Mouse (Mus musculus) adrenal gland, postnatal 4 days (tissue): ENCODE measurements around the gene Xbp1. TPM values are rescaled to one million over a fixed set of nuclear protein-coding genes. Genes with fewer than 3 reads are reported as not detected.
"Not testable (repeated sequence)": the region's sequence is repeated elsewhere in the genome, so short reads cannot be mapped to it uniquely, and the experiment has no call there.

Experiments
- DNase-seq, 2 experiments: peaks; one replicate each; pipeline ENCODE4 v3.0.0; 2021 to 2022; ENCODE audit warnings: low spot score in 2 of 2, mixed read lengths in 2 of 2
- total RNA-seq, 2 experiments: library from RNA; stranded (reverse); gene quantifications; 2 replicates each; pipeline ENCODE4 v1.2.3; 2021

Xbp1 gene
- total RNA-seq, 2 experiments from 2014 or later, result 129 to 137 TPM

DNA sequence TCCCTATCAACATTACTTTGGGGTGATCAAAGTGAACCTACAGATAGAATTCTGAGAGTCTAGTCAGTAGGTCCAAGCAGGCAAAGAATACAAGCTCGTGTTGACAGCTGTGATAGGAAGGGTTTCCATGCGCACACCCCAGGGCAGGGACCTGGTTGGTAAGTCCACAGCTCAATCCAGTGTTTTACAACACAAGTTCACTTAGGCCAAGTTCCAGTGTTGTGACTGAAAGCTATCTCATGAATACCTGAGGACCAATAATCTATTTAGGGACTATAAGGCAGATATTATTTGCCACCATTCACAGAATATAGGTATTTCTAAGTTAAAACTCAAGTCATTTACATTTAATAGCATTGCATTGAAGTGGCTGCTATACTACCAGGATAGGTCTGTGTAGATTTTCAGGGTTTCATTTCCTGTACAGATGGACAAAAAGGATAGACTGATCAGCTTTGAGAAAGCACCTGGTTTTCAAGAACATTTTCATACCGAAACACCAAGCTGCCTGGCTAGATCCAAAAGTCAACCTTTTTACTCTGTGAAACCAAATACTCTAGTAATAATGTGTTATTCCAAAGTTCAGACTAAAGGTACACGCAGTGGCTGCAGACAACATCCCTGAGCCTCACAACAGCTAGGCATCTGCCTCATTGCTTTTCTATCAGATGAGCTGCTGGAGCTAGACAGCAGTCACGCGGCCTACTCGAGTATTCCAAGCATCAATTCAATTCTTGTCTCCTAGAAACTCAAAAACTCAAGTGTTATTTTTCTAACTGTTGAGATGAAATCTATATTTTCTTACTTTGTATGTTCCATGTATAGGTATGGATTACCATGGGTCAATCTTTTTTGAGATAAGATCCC, 6.3 kb downstream of the Xbp1 start:
- no peak for DNase-seq

DNA sequence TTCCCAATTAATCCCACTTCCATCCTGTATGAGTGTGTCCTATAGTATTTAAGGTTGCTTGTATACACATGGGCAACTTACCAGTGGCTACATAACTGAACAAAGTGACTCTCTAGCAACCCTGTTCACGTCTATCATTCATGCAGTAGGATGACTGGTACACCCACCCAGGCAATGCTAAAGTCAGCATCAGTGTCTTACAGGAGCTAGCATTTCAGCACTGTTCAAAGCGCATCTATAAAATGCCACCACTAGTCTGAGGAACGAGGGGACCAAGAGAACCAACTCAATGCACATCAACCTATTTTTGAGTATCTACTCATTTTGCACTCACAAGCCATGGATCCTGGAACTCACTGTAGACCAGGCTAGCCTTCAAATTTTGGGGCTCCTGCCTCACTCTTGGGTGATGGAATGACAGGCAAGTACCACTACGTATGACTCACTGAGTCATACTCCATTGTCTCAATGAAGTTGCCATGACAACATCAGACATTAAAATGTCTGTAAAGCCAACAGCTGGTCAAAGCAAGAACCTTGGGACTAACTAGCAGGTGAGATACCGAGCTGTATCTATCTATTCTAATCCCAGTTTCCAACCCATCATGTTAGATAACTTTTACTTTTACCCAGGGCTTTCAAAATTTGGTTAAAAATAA, 7.5 kb downstream of the Xbp1 start:
- no peak for DNase-seq

DNA sequence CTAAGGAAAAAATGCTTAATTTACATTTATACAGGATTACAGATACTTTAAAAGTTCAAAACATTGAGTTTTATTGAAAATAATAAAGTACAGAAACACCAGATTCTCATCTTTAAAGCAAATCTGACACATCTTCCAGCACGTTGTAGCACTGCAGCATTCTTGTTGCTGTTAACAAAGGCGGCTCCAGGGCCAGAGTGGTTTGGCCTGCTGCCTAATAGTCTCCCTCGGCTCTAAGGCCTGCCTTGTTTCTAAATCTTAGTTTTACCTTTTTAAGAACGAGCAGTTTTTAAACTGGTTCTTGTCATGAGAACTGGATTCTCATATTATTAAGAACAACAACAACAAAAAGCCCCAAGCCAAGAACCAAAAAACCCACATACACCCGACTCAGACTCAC, 8.4 kb downstream of the Xbp1 start:
- no peak for DNase-seq

DNA sequence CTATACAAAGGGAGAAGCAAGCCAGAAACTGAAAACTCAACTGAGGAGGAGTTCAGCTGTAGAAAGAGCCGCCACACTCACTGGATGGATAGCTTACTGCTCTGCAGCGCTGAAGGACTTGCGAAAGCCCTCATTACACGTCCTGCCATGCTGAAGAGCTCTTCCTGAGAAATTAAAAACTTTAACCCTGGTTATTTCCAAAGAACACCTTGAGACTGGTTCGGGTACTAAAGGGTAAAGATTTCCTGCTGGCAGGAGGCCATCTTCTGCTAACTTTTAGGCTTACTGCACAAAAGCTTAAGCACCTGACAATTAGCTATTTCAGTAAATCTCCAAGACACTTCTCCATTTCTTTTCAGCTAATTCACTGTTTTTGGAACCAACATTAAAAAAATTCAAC, 9.7 kb downstream of the Xbp1 start:
- no peak for DNase-seq

DNA sequence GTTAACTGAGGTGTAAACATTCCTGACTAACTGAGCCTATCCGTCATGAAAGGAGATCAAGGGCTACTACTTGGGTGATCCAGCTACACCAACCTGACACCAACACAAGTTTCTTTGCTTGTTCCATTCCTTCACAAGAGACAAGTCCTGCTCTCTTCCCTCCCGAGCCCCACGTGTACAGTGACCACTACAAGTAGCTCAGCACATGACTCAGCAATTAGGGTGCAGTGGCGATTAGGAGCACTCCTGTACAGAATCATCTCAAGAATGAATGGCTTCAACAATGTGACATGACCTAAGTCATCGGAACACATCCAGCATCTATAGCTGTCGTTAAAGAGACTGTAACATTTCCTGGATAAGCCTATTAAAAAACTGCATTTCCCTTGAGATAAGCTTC, 10.3 kb downstream of the Xbp1 start:
- DNase-seq, result no peak

DNA sequence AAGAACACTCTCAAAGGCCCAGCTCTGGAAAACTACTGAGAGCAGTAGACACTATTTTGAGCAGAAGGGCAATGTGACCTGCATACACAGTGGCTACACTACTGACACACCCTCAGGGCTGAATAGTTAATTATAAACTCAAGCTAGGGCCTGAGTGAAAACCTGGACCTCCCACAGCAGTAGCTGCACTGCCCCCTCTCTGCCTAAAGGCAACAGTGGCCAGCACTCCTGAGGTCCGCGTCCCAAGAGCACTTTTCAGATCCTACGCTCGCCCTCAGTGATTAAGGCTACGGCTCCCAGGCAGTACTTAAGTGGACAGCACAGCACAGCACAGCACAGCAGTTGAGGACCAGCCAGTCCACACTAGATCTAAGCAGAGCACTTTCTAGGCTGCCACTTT, 12.6 kb downstream of the Xbp1 start:
- no peak for DNase-seq

DNA sequence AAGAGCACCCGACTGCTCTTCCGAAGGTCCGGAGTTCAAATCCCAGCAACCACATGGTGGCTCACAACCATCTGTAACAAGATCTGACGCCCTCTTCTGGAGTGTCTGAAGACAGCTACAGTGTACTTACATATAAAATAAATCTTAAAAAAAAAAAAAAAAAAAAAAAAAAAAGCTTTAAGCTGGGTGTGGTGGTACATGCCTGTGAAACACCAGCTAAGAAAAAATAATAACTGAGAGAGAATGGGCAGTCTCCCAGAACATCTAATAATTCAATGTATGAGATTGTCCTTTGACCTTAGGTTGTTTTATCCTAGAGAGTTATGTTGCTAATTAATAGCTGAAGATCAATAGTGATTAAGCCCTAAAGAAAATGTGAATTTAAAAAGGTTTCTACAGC, 17.0 kb downstream of the Xbp1 start:
- not testable (repeated sequence) for DNase-seq

DNA sequence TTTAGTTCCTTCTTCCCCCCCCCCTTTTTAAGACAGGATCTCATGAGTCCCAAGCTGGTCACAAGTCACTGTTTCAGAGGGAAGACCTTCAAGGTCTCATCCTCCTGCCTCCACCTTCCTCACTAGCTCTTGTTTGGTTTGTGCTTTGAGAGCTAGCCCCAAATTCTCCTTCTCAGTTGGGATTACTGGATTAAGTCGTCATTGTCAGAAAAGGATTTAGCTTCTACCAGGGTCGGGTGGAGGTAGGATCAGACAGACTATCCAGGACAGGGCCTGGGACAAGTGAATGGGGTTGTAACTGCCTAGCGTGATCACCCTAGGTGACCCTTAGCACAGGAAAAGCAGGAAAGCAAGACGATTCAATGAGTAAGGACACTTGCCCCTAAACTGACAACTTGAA, 19.9 kb downstream of the Xbp1 start:
- DNase-seq, result no peak

DNA sequence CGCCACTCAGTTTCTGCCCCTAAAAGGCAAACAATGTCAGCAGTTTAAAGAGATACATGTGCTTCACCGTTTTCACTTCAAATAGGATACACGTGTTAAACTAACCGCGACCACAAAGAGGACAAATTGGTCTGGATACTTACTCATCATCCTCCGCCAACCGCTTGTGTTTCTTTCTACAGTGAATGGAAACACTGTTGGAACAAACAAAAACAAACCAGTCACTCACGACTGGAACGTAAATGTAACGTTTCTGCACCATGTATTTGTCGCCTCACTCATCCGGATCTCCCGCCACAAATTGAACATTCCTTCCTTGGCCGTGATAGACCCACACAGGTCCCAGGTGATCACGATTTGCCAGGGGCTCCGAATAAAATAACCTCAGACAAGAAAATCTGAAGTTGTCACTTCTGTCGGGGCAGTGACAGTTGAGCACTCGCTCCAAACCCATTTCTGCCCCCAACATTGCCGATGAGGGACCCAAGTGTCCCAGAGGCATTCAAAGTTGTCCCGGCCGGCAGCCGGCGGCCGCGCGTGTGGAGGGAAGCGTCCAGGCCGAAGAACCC, 20.9 kb downstream of the Xbp1 start:
- no peak for DNase-seq

DNA sequence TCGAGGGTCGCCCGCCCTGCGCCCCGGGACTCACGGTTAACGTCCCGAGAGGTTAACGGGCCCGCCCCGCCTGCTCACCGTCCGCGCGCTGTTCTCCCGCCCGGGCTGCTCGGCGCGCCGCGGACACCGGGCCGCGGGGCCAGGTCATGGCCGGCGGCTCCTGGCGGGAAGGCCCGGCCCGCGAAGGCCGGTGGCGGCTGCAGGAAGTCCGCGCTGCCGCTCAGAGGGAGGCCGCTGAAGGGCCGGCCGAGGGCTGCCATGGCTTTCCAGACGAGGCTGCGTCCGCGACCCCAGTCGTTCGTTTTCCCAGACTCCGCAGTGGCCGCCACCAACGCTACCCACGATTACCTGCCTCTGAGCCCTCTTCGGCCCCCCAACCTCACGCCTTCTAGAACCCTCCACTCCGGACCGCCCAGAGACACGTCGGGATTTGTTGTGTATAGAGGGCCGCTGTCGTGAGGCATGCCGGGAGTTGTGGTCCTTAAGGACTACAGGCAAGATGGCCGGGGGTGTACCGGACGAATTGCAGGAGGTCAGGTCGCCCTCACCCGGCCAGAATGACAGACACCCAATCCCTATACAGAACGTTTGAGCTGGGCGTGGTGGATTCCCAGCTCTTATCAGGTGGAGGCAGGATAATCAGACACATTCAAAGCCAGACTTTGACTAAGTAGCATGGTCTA, 21.5 kb downstream of the Xbp1 start, which contains the start of gene Ccdc117:
Gene Ccdc117 (minus strand): TSS at position 389 of the 683 bp plus-strand sequence.
- DNase-seq, result peak; percentile 54 to 78

DNA sequence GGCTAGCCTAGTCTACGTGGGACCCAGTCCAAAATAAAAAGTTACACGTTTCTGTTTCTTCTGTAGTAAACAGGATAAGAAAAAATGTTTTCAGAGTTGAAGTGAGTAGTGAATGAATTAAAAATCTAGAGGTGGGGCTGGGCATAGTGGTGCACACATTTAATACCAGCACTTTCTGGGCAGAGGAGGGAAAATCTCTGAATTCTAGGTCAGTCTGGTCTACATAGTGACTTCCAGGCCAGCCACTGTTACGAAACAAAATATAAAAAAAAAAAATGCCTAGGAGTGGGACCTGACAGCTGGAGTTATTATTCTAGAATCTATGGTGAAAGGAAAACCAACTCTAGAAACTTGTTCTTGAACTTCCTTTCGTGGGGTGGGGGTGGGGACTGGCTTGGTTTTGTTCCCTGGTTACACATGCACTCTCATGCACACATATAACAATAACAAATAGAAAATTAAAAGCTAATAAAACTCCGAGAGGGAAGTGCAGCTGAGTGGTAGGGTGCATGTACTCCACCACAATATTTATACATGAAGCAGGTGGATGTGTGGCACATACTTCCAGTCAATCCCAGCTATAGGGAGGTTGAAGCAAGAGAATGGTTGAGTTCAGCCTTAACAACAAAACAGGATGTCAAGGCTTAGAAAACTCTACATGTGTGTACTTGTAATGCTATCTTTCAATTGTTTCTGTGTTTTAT, 22.2 kb downstream of the Xbp1 start:
- DNase-seq, result no peak

DNA sequence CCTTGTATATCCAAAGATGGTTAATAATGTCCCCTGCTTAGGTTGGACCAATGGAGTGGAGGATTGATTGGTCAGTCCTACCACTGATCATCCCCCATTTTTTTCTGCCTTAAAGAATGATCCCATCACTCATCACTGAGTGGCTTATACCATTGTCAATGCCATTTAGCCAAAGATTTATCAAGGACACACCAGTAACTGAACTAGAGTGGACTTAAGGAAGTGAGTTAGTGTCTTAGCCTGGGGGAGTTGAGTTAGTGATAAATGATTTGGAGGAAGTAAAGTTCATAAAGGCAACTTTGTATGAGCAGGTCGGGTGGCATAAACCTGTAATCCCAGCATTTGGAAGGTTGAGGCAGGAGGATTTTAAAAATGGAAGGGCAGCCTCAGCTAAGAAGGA, 22.8 kb downstream of the Xbp1 start:
- no peak for DNase-seq

DNA sequence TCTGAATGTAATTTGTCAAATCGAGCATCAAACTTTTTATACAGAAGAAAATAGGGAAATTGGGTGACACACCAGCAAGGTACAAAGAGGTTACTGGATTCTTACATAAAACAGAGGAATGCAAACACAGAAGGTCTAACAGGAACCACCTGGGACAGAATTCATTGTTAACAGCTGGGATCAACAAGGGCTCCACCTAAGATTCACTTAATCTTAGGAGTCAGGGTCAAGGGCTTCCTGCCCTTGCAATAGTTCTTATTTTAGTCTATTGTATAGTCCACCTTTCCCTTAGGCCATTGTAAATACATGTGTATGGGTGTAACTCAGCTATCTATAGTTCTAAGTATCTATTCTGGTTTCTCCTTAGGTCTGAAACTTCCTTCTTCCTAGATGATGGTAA, 24.2 kb downstream of the Xbp1 start:
- DNase-seq, result not testable (repeated sequence)

DNA sequence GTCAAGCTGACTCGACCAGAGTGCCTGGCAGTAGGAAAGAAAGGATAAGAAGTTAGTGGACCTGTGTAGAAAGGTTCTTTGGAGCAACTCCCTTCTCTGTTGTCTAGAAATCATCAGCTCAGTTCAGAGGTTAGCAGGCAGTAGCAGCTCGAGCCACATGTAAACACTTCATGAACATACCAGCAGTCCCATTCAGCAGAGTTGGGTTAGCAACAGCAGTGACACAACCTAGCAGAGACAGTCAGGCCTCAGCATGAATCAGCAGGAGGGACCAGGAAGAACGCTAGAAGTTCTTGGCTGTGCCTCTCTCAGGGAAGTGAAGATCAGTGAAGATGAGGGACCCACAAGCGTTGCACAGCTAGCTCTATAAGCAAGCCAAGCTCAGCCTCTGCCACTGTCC, 25.0 kb downstream of the Xbp1 start:
- DNase-seq, result no peak

DNA sequence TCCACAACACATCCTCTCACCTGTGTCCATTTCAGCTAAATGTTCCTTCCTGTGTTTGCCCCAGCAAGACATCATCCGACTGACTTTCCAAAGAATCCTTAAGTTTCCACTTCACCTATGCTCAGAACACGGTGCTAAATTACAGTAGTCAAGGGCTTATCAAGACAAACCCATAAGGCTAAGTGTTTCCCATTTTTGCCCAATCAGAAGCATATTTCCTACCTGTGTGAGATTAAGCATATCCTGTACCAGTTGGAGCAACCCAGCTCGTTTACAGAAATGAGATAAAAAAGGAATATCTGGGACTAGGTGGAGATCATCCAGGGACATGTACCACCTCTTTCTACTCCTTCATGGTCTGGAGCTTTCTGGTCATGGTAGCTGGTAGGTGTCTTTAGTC, 26.2 kb downstream of the Xbp1 start:
- DNase-seq, result no peak

DNA sequence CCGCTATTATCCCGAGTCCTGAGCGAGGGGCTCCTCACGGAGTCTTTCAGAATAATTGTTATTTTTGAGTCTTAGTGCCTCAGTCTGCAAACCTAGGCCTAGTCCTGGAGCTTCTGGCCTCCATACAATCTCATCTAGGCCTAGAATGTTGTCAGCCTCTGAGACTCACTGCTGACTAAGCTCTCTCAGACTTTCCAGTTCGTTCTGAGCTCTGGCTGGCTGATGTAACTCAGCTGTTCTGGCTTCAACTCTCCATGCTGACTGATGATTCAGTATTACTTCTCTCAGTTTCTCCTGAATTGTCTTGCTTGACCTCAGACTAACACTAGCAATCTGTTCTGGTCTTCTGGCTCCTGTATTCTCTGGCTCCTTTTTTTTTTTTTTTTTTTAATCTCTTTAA, 31.0 kb downstream of the Xbp1 start:
- no peak for DNase-seq

DNA sequence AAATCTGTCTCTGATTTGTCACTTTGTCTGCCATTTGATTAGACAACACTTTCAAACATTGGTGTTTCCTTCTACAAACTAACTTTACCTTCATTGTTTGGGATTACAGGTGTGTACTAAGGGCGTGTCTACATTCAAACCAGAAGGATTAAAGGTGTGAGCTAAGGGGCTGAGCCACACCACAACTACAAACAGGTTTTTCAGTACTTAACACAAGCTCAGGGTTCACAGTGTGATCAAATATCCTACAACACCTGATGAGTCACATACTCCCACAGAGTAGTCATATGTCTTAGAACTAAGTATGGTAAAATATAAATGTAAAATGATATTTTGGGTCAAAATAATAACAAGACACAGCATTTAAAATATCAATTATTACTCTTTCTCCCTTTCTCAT, 31.5 kb downstream of the Xbp1 start:
- no peak for DNase-seq

DNA sequence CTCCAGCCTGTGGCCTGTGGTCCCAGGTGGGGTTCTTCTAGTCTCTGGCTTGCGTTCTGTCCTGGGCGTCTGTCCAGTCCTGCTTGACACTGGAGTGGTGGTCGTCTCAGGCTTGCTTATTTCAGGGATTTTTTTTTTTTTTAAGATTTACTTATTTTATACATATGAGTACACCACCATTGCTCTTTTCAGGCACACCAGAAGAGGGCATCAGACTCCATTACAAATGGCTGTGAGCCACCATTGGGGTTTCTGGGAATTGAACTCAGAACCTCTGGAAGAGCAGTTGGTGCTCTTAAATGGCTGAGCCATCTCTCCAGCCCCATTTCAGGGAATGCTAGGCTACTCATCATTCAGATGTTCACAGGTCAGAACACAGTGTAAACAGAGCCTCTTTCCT, 39.8 kb downstream of the Xbp1 start:
- DNase-seq, result no peak

DNA sequence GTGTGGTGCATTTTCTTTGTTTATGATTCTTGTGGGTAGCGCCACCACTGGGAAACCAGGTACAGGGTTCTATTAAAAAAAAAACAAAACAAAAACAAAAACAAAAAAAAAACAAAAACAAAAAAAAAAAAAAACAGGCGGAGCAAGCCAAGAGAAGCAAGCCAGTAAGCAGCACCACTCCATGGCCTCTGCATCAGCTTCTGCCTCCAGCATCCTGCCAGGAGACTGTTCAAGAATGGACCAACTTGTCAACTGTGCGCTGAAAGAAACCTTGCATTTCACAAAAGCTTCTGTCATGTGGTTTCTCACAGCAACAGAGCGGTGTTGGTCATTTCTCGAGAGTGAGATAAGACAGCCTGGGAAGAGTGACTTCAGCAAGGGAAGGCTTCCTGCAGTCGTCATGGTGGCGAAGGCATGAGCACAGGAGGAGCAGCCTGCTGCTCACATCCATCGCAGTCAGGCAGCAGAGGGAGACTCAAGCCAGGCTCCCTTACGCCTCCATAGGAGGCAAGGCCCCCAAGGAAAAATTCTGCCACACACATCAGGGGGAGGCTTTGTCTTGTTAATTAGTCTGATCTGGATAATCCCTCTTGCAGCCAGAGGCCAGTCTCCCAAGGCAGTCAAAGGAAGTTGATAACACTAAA, 42.3 kb downstream of the Xbp1 start:
- no peak for DNase-seq

DNA sequence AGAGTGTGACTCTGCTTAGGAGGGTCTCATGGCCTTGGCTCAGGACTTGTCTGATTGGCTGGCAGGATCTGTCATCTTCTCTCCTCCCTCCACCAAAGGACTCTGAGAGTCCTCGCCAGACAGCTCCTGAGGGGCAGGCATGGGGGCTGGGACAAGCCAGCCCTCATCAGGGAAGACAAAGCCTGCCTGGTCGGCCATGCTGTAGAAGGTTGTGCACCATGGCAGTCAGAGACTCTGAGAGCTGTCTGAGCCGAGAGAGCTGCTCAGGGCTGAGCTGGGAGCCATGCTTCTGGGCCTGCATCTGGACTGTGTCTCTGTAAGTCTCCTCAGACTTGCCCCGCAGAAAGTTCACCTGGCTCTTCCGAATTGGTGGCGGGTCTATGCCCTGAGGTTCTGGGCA, 43.4 kb downstream of the Xbp1 start:
- DNase-seq, result no peak

DNA sequence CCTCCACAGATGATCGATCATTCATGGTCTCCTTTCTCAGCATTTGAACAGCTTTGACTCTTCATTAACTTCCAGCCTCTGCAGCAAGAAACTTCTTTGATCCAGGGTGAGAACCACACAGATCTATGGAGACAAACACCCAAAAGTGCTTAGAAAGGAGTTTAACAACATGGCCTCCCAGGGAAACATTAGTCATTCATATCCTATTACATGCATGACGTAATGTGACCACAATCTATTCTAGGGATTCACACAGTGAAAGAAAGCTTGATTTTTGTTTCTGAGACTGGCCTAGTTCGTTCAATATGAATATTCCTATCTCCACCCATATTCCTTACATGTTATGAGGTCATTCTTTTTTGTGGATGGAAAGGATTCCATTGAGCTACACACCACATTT, 45.1 kb downstream of the Xbp1 start:
- DNase-seq, result no peak
